Mouse (Mus musculus): ENCODE data around the gene Klhdc8a. TPM values are rescaled to one million over a fixed set of nuclear protein-coding genes. Genes with fewer than 3 reads are reported as not detected.

The Klhdc8a gene
- polyA plus RNA-seq, 1 experiment: 1.5 TPM

DNA sequence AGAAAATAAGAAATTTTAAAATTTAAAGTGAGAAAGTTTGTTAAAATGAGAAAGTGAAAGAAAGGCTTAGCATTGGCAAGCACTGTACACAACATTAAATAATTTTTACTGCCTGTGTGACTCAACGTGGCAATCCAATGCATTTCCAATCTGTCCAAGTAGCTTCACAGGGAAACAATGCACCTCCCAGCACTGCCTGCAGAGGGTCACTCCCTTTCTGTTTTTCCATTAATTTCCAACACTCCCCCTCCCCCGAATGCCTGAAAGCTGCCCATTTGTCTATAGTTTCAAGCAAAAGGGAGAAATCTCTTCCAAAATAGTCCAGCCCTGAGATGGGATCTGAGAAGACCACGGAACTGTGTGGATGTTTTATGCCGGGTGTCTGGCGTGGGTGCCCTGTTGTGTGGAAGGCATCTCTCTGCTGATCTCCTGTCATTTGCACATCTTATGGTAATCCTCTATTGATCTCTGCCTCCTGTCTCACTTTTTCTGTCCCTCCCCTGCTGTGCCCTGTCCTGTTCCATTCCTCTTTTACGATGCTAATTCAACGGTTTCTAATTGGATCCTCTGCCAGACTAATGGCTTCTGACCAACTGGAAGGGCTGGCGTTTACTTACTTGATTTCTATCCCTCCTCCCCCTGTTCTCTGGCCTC is 16.8 kb upstream of the Klhdc8a start:
- no peaks in the 10 kb centered on the region; the same call in 1 of the 2 replicates for H3K27me3 ChIP-seq (ENCODE audit: control insufficient read depth, insufficient read depth, low read length)
- no peaks in the 10 kb centered on the region for H3K4me1 ChIP-seq (ENCODE audit: control insufficient read depth, insufficient read depth, insufficient read length, low read length)
- H3K4me3 ChIP-seq (ENCODE audit: low read depth, low read length): no peak overlapping the region
- TF ChIP-seq CTCF (IDR thresholded peaks at IDR 0.05; ENCODE audit: extremely low read depth, insufficient read length, insufficient replicate concordance, low read depth, low read length) (no peak), POLR2A (IDR thresholded peaks at IDR 0.05; ENCODE audit: low read depth, low read length) (no peak)
- 41% methylated on average over 8 of the region's 8 CpGs for WGBS
- H3K36me3 ChIP-seq (ENCODE audit: control insufficient read depth, insufficient read depth, low read length): no peaks in the 10 kb centered on the region
- H3K27ac ChIP-seq (ENCODE audit: insufficient read depth, low read depth, low read length): no peak overlapping the region

DNA sequence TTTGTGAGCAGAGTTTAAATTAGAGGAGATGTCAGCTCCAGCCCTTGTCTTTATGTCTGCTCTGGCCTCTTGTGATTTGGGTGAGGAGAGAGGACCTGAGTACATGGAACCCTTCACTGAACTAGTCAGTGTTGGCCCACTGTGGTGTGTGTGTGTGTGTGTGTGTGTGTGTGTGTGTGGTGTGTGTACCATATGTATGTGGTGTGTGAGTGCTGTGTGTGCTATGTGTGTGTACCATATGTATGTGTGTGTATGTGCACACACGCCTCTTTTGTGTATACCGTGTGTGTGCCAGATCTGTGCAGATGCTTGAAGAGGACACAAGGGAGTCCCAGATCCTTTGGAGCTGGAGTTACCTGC is 16.3 kb upstream of the Klhdc8a start:
- H3K27me3 ChIP-seq (ENCODE audit: control insufficient read depth, insufficient read depth, low read length): no peaks in the 10 kb centered on the region; the same call in 1 of the 2 replicates
- no peak overlapping the region for H3K4me3 ChIP-seq (ENCODE audit: low read depth, low read length)
- WGBS: 95% methylated on average over 2 of the region's 2 CpGs
- TF ChIP-seq CTCF (IDR thresholded peaks at IDR 0.05; ENCODE audit: extremely low read depth, insufficient read length, insufficient replicate concordance, low read depth, low read length): no peak
- TF ChIP-seq POLR2A (IDR thresholded peaks at IDR 0.05; ENCODE audit: low read depth, low read length): no peak
- no peak overlapping the region for H3K27ac ChIP-seq (ENCODE audit: insufficient read depth, low read depth, low read length)
- no peaks in the 10 kb centered on the region for H3K36me3 ChIP-seq (ENCODE audit: control insufficient read depth, insufficient read depth, low read length)
- H3K4me1 ChIP-seq (ENCODE audit: control insufficient read depth, insufficient read depth, insufficient read length, low read length): no peaks in the 10 kb centered on the region

DNA sequence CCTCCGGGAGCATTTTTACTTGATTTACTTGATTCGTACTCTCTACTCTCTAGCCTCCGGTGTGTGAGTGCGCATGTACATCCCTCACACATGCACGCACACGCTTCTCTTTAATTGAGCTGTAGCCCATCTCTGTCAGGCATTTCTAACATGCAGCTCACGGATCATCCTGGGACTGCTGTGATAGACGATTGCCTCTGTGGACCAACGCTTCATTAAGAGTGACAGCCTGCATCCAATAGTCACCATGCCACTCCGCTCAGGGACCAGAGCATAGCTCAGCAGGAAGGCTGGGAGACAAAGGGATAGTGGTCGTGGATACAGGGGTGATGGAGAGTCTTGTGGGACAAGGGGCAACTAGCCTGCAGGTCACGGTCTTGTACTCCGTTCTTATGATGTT is 15.4 kb upstream of the Klhdc8a start:
- H3K27me3 ChIP-seq (ENCODE audit: control insufficient read depth, insufficient read depth, low read length): no peaks in the 10 kb centered on the region; the same call in 1 of the 2 replicates
- H3K4me3 ChIP-seq (ENCODE audit: low read depth, low read length): no peak overlapping the region
- H3K27ac ChIP-seq (ENCODE audit: insufficient read depth, low read depth, low read length): no peak overlapping the region
- H3K36me3 ChIP-seq (ENCODE audit: control insufficient read depth, insufficient read depth, low read length): no peaks in the 10 kb centered on the region
- WGBS: 85% methylated on average over 13 of the region's 13 CpGs
- no peak for TF ChIP-seq CTCF (IDR thresholded peaks at IDR 0.05; ENCODE audit: extremely low read depth, insufficient read length, insufficient replicate concordance, low read depth, low read length)
- no peak for TF ChIP-seq POLR2A (IDR thresholded peaks at IDR 0.05; ENCODE audit: low read depth, low read length)
- no peaks in the 10 kb centered on the region for H3K4me1 ChIP-seq (ENCODE audit: control insufficient read depth, insufficient read depth, insufficient read length, low read length)

GRCm38 (mm10) chr1:132286735-132287134 is 11.7 kb upstream of the Klhdc8a start:
- Histone ChIP-seq H3K4me3 (ENCODE audit: low read depth, low read length) (no peak overlapping the region), H3K27me3 (ENCODE audit: control insufficient read depth, insufficient read depth, low read length) (no peaks in the 10 kb centered on the region), H3K27ac (ENCODE audit: insufficient read depth, low read depth, low read length) (no peak overlapping the region), H3K36me3 (ENCODE audit: control insufficient read depth, insufficient read depth, low read length) (no peaks in the 10 kb centered on the region), H3K4me1 (ENCODE audit: control insufficient read depth, insufficient read depth, insufficient read length, low read length) (no peaks in the 10 kb centered on the region; the same call in 1 of the 2 replicates)
- TF ChIP-seq POLR2A (IDR thresholded peaks at IDR 0.05; ENCODE audit: low read depth, low read length): no peak
- TF ChIP-seq CTCF (IDR thresholded peaks at IDR 0.05; ENCODE audit: extremely low read depth, insufficient read length, insufficient replicate concordance, low read depth, low read length): no peak
- 77% methylated on average over 1 of the region's 1 CpGs for WGBS

DNA sequence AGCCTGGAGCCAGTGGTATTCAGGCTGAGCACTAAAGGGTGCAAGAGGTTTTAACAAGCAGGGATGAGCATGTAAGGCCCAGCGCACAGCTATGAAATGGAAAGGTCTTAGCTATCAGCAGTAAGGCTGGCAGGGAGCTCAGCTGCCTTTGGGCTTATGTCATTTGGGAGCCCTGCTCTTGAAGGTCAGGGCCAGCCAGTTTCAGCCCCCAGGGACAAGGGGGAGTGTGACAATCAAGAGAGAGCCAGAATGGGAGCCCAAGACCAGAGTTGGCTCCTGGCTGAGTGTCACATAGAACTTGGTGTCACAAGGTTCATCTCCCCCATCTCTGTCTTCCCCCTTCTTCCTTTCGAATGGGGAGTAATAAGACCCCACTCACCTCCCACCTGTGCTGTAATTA is 11.0 kb upstream of the Klhdc8a start:
- WGBS: 74% methylated on average over 2 of the region's 2 CpGs
- Histone ChIP-seq H3K27ac (ENCODE audit: insufficient read depth, low read depth, low read length) (no peak overlapping the region), H3K27me3 (ENCODE audit: control insufficient read depth, insufficient read depth, low read length) (no peaks in the 10 kb centered on the region), H3K4me3 (ENCODE audit: low read depth, low read length) (no peak overlapping the region), H3K4me1 (ENCODE audit: control insufficient read depth, insufficient read depth, insufficient read length, low read length) (peaks cover 5% of the 10 kb centered on the region), H3K36me3 (ENCODE audit: control insufficient read depth, insufficient read depth, low read length) (no peaks in the 10 kb centered on the region)
- TF ChIP-seq CTCF (IDR thresholded peaks at IDR 0.05; ENCODE audit: extremely low read depth, insufficient read length, insufficient replicate concordance, low read depth, low read length): no peak
- no peak for TF ChIP-seq POLR2A (IDR thresholded peaks at IDR 0.05; ENCODE audit: low read depth, low read length)

- TF ChIP-seq POLR2A (IDR thresholded peaks at IDR 0.05; ENCODE audit: low read depth, low read length) (no peak), CTCF (IDR thresholded peaks at IDR 0.05; ENCODE audit: extremely low read depth, insufficient read length, insufficient replicate concordance, low read depth, low read length) (no peak)
- peaks cover 10% of the 10 kb centered on the region for H3K4me1 ChIP-seq (ENCODE audit: control insufficient read depth, insufficient read depth, insufficient read length, low read length)
- 40% methylated on average over 11 of the region's 11 CpGs for WGBS
These were observed 10.4 kb upstream of the Klhdc8a start for GRCm38 (mm10) chr1:132287991-132288451.

GRCm38 (mm10) chr1:132289965-132290364 is 8.5 kb upstream of the Klhdc8a start:
- Histone ChIP-seq H3K4me3 (ENCODE audit: low read depth, low read length) (no peak overlapping the region), H3K27me3 (ENCODE audit: control insufficient read depth, insufficient read depth, low read length) (no peaks in the 10 kb centered on the region), H3K36me3 (ENCODE audit: control insufficient read depth, insufficient read depth, low read length) (no peaks in the 10 kb centered on the region), H3K27ac (ENCODE audit: insufficient read depth, low read depth, low read length) (no peak overlapping the region), H3K4me1 (ENCODE audit: control insufficient read depth, insufficient read depth, insufficient read length, low read length) (peaks cover 10% of the 10 kb centered on the region)
- WGBS: 77% methylated on average over 6 of the region's 6 CpGs
- no peak for TF ChIP-seq CTCF (IDR thresholded peaks at IDR 0.05; ENCODE audit: extremely low read depth, insufficient read length, insufficient replicate concordance, low read depth, low read length)
- TF ChIP-seq POLR2A (IDR thresholded peaks at IDR 0.05; ENCODE audit: low read depth, low read length): no peak

More at GRCm38 (mm10) chr1:132287991-132288451, 10.4 kb upstream of the Klhdc8a start:
- Histone ChIP-seq H3K27ac (ENCODE audit: insufficient read depth, low read depth, low read length) (no peak overlapping the region), H3K27me3 (ENCODE audit: control insufficient read depth, insufficient read depth, low read length) (no peaks in the 10 kb centered on the region), H3K4me3 (ENCODE audit: low read depth, low read length) (no peak overlapping the region), H3K36me3 (ENCODE audit: control insufficient read depth, insufficient read depth, low read length) (no peaks in the 10 kb centered on the region)
